Mouse (Mus musculus) adipose tissue, adult 10 weeks (tissue): Measurements from ENCODE around the gene Olfr520. TPM values are rescaled to one million over a fixed set of nuclear protein-coding genes. Genes with fewer than 3 reads are reported as not detected.

Experiments
- polyA plus RNA-seq: library from polyadenylated mRNA; stranded (reverse); fragments of 350-450 nt; fragmentation: Illumina TruSeq; extraction: RNeasy Lipid Tissue Mini Kit (QIAGEN cat#74804); gene quantifications from one replicate; pipeline ENCODE4 v1.2.3, GENCODE M21; 2014; ENCODE audit warnings: low read depth, low replicate concordance

Olfr520 gene
- not detected for polyA plus RNA-seq

DNA sequence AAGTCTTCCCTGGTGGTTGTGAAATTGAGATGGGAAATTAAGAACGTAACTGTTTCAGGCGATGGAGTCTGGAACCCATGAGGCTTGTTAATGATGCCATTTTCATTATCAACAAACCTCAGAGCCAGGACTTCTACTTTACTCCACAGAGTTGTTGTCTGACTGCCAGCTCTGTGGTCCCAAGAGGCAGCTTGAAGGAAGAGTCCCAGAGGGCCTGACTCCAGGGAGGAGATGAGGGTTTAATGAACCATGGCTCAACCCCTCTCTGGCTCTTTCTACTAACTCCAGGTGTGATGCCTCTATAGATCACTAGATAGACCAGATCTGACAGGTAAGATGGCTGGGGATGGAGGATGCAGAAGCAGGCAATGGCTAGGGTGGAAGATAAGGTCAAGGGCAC, at the start of gene Olfr520:
TSS of gene Olfr520 (plus strand) at position 301 of the 400 bp plus-strand sequence.

DNA sequence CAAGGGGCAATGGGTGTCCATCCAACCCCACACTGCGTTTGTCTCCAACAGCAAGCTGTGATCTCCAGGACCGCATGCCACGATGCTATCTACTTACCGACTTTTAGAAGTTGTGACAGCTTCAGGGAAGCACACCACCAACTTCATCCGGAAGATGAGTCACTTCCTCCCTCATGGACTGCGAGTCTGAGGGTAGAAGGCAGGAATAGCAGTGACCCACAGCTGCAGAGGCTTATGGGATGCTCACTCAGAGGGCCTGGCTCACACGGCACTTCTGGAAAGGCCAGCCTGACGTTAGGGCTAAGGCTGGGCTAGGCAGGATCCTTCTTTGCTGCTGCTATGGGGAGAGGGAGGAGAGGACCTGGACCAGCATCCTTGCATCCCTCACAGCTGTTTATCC, 18.9 kb upstream of the Olfr520 start, which contains the start of gene Slco2b1:
TSS of gene Slco2b1 (minus strand) at position 175 of the 400 bp plus-strand sequence.

DNA sequence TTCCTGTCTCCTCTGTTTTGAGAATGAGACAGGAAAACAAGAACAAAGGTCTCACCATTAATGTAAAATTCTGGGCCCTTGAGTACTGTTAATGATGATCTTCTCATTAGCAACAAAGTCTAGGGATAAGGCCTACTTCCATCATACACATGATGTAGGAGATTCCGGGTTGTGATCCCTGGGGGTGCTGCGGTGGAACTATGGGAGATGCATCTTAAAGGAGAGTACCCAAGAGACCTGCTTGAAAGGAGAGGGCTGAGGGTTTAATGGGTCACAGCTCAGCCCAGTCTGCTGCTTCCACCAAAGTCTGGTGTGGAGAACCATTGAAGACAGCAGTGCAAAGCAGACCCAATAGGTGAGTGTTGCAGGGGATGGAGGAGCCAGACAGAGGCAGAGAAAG, 33.1 kb downstream of the Olfr520 start, which contains the start of gene Olfr521:
TSS of gene Olfr521 (plus strand) at position 301 of the 400 bp plus-strand sequence.

Other genes with a start within 250 kb of the Olfr520 start
- 993 TPM for gene Rps3, start 246.5 kb upstream of the Olfr520 start, polyA plus RNA-seq
- gene Arrb1, start 194.8 kb upstream of the Olfr520 start, polyA plus RNA-seq: 40.4 TPM
- 2.6 TPM for gene Tpbgl, start 103.2 kb upstream of the Olfr520 start, polyA plus RNA-seq
- gene Slco2b1, start 18.9 kb upstream of the Olfr520 start, polyA plus RNA-seq: 45.8 TPM
- not detected for gene Olfr521, start 33.2 kb downstream of the Olfr520 start, polyA plus RNA-seq
- 5.4 TPM for gene Neu3, start 98.1 kb downstream of the Olfr520 start, polyA plus RNA-seq
- gene Xrra1, start 128.8 kb downstream of the Olfr520 start, polyA plus RNA-seq: 6.9 TPM
- 215 TPM for gene Spcs2, start 133.2 kb downstream of the Olfr520 start, polyA plus RNA-seq